Mouse (Mus musculus) liver, postnatal 0 days (tissue): ENCODE data around the gene Fam160a1. TPM values are rescaled to one million over a fixed set of nuclear protein-coding genes. Genes with fewer than 3 reads are reported as not detected.
A peak's percentile ranks its signal among the peaks of the same experiment; 100 is the strongest.

Source experiments
- ATAC-seq: fragments of 200-750 bp; cut with Nextera tagmentation; 2 replicates; pipeline ENCODE4 v1.8.0; 2017; ENCODE audit warnings: mild to moderate bottlenecking, moderate library complexity
- DNase-seq: peaks from one replicate; pipeline ENCODE4 v3.0.0-alpha.2; 2016
- H3K27ac ChIP-seq: fragments of 300-500 bp; sonication (generic); 2 replicates; pipeline ENCODE4 v1.5.1; 2014; ENCODE audit warnings: antibody characterized with exemption, moderate library complexity, mild to moderate bottlenecking, low read depth
- H3K27me3 ChIP-seq: fragments of 300-500 bp; sonication (generic); 2 replicates; pipeline ENCODE4 v1.6.1; 2014; ENCODE audit warnings: low read length, control low read depth, mixed read lengths; ENCODE audit not compliant: insufficient read depth
- H3K36me3 ChIP-seq: fragments of 300-500 bp; sonication (generic); replicated peaks from 2 replicates; pipeline ENCODE4 v1.6.1; 2014; ENCODE audit warnings: mild to moderate bottlenecking, control low read depth, low read length, moderate library complexity, mixed read lengths; ENCODE audit not compliant: insufficient read depth
- H3K4me1 ChIP-seq: fragments of 300-500 bp; sonication (generic); 2 replicates; pipeline ENCODE4 v1.6.1; 2014; ENCODE audit warnings: antibody characterized with exemption, mild to moderate bottlenecking, control low read depth; ENCODE audit not compliant: insufficient read depth
- H3K4me2 ChIP-seq: fragments of 300-500 bp; sonication (generic); 2 replicates; pipeline ENCODE4 v1.6.1; 2014; ENCODE audit warnings: low read depth, mild to moderate bottlenecking, low read length, moderate library complexity, mixed read lengths
- H3K4me3 ChIP-seq: fragments of 300-500 bp; sonication (generic); 2 replicates; pipeline ENCODE4 v1.5.1; 2014; ENCODE audit warnings: low read depth, low read length
- H3K9ac ChIP-seq: fragments of 300-500 bp; sonication (generic); replicated peaks from 2 replicates; pipeline ENCODE4 v1.6.1; 2014; ENCODE audit warnings: mild to moderate bottlenecking, moderate library complexity
- H3K9me3 ChIP-seq: fragments of 300-500 bp; sonication (generic); 2 replicates; pipeline ENCODE4 v1.6.1; 2016; ENCODE audit warnings: mild to moderate bottlenecking, control low read depth, low read length, mixed read lengths
- CTCF ChIP-seq: sonication (generic); IDR thresholded peaks from 2 replicates; pipeline ENCODE4 v1.5.1; 2016; ENCODE audit warnings: antibody characterized with exemption, low read depth
- EP300 ChIP-seq: IDR thresholded peaks from 2 replicates; pipeline ENCODE4 v1.6.1; 2016; ENCODE audit warnings: antibody characterized with exemption, low read depth, mild to moderate bottlenecking
- WGBS: fragments of 180-500 bp; shearing (Covaris S2); extraction: QIAGEN DNeasy Blood & Tissue Kit; methylation state at CpG from one replicate; pipeline ENCODE4 v1.1.7; 2014; ENCODE audit not compliant: insufficient replicate concordance; 5-methylcytosine and 5-hydroxymethylcytosine counted together
- polyA plus RNA-seq: library from polyadenylated mRNA; unstranded; fragments of >200 nt; fragmentation: Nextera tagmentation; extraction: Ambion mirVana; gene quantifications from 2 replicates; pipeline ENCODE4 v1.2.1, GENCODE M21; 2015

Gene Fam160a1
- polyA plus RNA-seq, 1 experiment from 2014 or later, result 0.31 TPM

DNA sequence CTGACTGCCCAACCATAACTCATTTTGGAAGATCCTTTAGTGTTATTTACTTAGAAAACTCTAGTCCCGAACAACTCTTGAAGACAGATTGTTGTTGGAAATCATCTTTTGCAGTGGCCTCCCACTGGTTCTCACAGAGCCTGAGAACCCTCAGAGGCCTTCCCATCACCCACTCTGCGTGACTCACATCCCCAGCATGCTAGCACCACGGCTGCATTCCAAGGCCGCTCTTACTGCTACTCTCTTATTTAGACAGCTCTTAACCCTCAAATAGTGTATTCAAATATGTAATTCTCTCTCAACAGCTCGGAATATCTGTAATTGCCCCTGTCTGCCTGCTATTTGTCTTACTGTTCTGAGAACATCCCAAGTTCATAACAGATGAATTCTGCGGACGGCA, 2.9 kb downstream of the Fam160a1 start:
- Histone ChIP-seq H3K27me3 (no peaks in the 10 kb centered on the region), H3K4me1 (peaks cover 6% of the 10 kb centered on the region; the same call in 1 of the 2 replicates), H3K36me3 (no peaks in the 10 kb centered on the region), H3K4me2 (no peak overlapping the region), H3K27ac (peak overlapping the region; percentile 13; the same call in 1 of the 2 replicates), H3K9ac (no peak overlapping the region), H3K4me3 (no peak overlapping the region), H3K9me3 (no peaks in the 10 kb centered on the region)
- TF ChIP-seq CTCF (no peak), EP300 (no peak)
- WGBS, result 62% methylated on average over 7 of the region's 7 CpGs
- DNase-seq (no peak), ATAC-seq (no peak)

DNA sequence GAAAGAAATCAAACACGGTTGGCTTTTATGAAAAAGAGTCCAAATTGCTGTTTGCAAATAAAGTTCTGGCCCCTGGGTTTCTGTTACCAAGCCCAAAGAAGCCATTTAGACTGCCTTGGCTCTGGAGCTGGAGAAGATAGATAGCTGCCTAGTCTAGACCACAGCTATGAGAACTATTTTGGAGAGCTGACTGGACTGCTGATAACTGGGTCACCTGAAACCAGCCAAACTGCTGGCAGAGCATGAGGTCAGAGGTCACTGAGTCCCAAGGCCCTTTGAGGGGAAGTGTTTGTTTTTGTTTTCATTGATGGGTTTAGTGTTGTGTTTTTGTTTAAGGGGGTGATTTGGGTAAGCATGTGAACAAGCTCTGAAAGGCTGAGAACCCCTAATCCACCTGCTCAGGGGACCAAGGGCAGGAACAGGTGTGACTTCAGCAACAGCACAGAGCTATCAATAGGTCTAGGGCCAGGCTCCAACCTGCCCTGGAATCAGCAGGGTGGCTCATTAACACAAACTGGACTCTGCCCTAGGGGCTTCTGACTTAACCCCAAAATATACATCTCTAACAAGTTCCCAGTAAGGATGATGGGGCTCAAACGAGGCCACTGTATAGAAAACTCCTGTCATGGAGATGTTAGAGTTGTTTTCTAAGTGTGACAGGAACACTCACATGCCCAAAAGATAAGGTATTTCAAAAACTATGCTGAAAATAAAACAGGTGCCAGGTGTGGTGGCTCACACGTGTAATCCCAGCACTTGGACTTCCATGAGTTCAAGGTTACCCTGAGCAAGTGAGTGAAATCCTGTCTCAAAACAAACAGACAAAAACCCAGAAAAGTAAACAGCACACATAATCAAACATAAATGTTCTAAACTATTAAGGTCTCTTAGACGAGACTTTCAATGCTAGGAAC, 3.7 kb downstream of the Fam160a1 start:
- TF ChIP-seq CTCF (no peak), EP300 (no peak)
- peak; percentile 87 for ATAC-seq
- H3K9ac ChIP-seq, result no peak overlapping the region
- peaks cover 4% of the 10 kb centered on the region; the same call in 1 of the 2 replicates for H3K4me1 ChIP-seq
- WGBS, result 45% methylated on average over 4 of the region's 4 CpGs
- peak overlapping the region; percentile 13 for H3K27ac ChIP-seq
- H3K36me3 ChIP-seq, result no peaks in the 10 kb centered on the region
- no peak overlapping the region for H3K4me2 ChIP-seq
- no peaks in the 10 kb centered on the region for H3K9me3 ChIP-seq
- H3K4me3 ChIP-seq, result no peak overlapping the region
- no peaks in the 10 kb centered on the region for H3K27me3 ChIP-seq
- DNase-seq, result peak; percentile 17

DNA sequence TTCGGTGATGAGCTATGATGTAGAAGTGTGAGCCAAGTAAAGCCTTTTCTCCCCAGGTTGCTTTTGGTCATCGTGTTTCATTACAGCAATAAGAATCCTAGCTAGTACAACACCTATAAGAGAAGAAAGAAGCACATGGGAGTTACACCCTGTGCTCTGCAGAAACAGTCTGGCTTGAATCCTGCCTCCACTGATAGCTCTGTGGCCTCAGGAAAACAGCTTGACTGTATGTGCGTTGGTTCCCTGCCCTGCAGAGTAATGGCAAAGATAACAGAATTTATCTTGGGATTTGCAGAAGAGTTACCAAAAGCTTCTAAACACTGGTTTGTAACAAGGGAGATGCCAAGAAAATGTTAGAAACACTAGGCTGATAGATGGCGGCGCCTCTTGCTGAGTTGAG, 5.1 kb downstream of the Fam160a1 start:
- DNase-seq (no peak), ATAC-seq (no peak)
- Histone ChIP-seq H3K4me1 (peaks cover 4% of the 10 kb centered on the region; the same call in 1 of the 2 replicates), H3K4me2 (no peak overlapping the region), H3K9me3 (no peaks in the 10 kb centered on the region), H3K4me3 (no peak overlapping the region), H3K9ac (no peak overlapping the region), H3K27me3 (no peaks in the 10 kb centered on the region), H3K27ac (no peak overlapping the region), H3K36me3 (no peaks in the 10 kb centered on the region)
- TF ChIP-seq EP300 (no peak), CTCF (no peak)
- WGBS, result 65% methylated on average over 5 of the region's 5 CpGs

DNA sequence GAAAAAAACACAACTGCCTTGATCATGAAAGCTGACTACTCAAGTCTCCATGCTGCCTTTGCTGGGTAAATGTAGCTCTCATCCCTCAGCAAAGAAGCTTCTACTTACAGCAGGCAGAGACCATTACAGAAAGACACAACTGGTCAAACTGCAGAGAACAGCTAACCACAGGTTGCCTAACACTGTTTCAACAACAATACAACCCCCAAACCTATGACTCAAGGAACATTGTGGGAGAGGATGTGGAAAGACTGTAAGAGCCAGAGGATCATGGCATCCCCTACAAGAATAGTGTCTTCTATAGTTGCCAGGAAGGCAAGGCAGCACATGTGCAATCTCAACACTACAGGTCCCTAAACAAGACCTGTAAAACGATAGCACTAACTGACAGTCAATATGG, 23.9 kb downstream of the Fam160a1 start:
- H3K27me3 ChIP-seq, result no peaks in the 10 kb centered on the region
- H3K4me1 ChIP-seq, result no peaks in the 10 kb centered on the region
- no peak overlapping the region for H3K27ac ChIP-seq
- H3K9me3 ChIP-seq, result no peaks in the 10 kb centered on the region
- H3K36me3 ChIP-seq, result no peaks in the 10 kb centered on the region
- no peak for TF ChIP-seq CTCF
- TF ChIP-seq EP300, result no peak
- DNase-seq, result no peak
- H3K9ac ChIP-seq, result no peak overlapping the region
- no peak overlapping the region for H3K4me2 ChIP-seq
- ATAC-seq, result no peak
- no peak overlapping the region for H3K4me3 ChIP-seq
- 69% methylated on average over 1 of the region's 1 CpGs for WGBS

DNA sequence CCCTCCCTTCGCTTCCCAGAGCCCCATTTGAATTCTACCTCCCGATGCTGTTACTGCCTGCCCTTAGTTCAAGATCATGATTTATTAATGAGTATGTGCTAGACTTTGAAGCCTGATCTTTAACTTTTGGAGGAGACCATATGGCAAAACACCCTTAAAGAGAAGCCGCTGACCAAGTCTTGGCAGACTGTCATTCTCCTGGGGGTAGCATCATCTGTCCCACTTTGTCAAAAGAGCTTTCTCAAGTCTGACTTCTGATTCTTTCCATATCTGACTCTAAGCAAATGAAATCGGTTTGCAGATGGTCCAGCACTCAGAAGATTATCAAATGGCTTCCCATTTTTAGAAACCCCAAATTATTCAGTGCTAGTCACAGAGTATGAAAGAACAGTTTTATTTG, 27.3 kb downstream of the Fam160a1 start:
- DNase-seq, result no peak

DNA sequence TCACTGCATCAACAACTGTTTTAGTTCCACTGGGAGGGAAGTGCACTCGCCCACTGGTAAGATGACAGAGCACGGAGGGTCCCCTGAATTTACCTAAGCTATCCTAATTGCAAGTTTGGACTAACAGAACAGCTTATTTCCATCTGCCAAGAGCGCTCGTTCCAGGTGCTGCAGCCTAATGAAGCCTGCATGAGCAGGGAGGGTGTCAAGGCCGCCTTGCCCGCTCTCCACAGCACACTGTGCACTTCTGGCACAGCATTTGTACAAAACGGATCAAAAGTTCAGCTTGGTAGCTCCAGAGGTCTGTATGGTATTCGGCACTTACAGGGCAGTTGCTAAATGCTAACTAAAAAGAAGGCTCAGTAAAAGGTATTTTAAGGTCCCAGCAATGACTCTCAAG, 30.6 kb downstream of the Fam160a1 start:
- no peak overlapping the region for H3K27ac ChIP-seq
- H3K27me3 ChIP-seq, result no peaks in the 10 kb centered on the region
- TF ChIP-seq EP300, result no peak
- TF ChIP-seq CTCF, result no peak
- H3K4me3 ChIP-seq, result no peak overlapping the region
- 74% methylated on average over 8 of the region's 8 CpGs for WGBS
- ATAC-seq (no peak), DNase-seq (no peak)
- H3K36me3 ChIP-seq, result no peaks in the 10 kb centered on the region
- H3K4me1 ChIP-seq, result no peaks in the 10 kb centered on the region
- H3K9me3 ChIP-seq, result no peaks in the 10 kb centered on the region
- H3K9ac ChIP-seq, result no peak overlapping the region
- no peak overlapping the region for H3K4me2 ChIP-seq

More for the DNA sequence above, 27.3 kb downstream of the Fam160a1 start:
- no peaks in the 10 kb centered on the region for H3K4me1 ChIP-seq
- TF ChIP-seq EP300 (no peak), CTCF (no peak)
- H3K36me3 ChIP-seq, result no peaks in the 10 kb centered on the region
- ATAC-seq, result no peak
- WGBS, result 73% methylated on average over 4 of the region's 4 CpGs
- no peaks in the 10 kb centered on the region for H3K9me3 ChIP-seq
- no peak overlapping the region for H3K9ac ChIP-seq
- H3K27me3 ChIP-seq, result no peaks in the 10 kb centered on the region
- no peak overlapping the region for H3K27ac ChIP-seq
- no peak overlapping the region for H3K4me3 ChIP-seq
- no peak overlapping the region for H3K4me2 ChIP-seq

DNA sequence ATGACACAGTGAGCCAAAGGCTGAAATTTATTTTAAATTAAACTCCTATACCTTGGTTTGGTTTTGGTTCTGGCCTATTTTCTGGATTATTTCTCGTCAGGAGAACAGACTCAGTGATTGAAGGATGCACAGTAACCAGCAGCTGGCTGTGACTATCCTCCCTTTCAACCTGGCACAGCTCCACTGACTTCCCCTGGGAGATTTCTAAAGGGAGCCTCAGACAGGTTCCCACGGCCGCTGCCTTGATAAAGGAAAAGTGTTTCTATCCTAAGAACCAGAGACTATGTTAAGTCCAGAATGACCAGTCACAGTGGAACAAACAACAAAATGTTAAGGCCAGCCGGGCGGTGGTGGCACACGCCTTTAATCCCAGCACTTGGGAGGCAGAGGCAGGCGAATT, 36.2 kb downstream of the Fam160a1 start:
- Histone ChIP-seq H3K4me2 (no peak overlapping the region), H3K9ac (no peak overlapping the region), H3K4me1 (no peaks in the 10 kb centered on the region), H3K36me3 (no peaks in the 10 kb centered on the region), H3K27me3 (no peaks in the 10 kb centered on the region), H3K9me3 (no peaks in the 10 kb centered on the region), H3K4me3 (no peak overlapping the region), H3K27ac (no peak overlapping the region)
- WGBS, result 80% methylated on average over 7 of the region's 7 CpGs
- ATAC-seq, result no peak
- no peak for TF ChIP-seq EP300
- no peak for TF ChIP-seq CTCF
- no peak for DNase-seq
